Mouse (Mus musculus): Measurements from ENCODE around the gene Mmrn2. TPM values are rescaled to one million over a fixed set of nuclear protein-coding genes. Genes with fewer than 3 reads are reported as not detected.
"Not testable (repeated sequence)": the region's sequence is repeated elsewhere in the genome, so short reads cannot be mapped to it uniquely, and the experiment has no call there.

Mmrn2 gene
- polyA plus RNA-seq, 1 experiment from 2014 or later = 7.1 TPM

- ATAC-seq = no peak
- H3K36me3 ChIP-seq (ENCODE audit: control insufficient read depth, insufficient read depth, low read length) = no peaks in the 10 kb centered on the region
- no peak overlapping the region for H3K27ac ChIP-seq (ENCODE audit: low read length)
- H3K9me3 ChIP-seq (ENCODE audit: control insufficient read depth, low read length) = no peaks in the 10 kb centered on the region
- no peak overlapping the region for H3K4me3 ChIP-seq (ENCODE audit: low read length)
- H3K27me3 ChIP-seq (replicated peaks; ENCODE audit: control insufficient read depth, insufficient read depth, low read length) = no peaks in the 10 kb centered on the region
- H3K9ac ChIP-seq (ENCODE audit: low read depth, low read length) = no peak overlapping the region
- H3K4me2 ChIP-seq (ENCODE audit: low read depth, low read length) = no peak overlapping the region
- no peaks in the 10 kb centered on the region for H3K4me1 ChIP-seq (ENCODE audit: control insufficient read depth, insufficient read depth, low read length)
- WGBS = 66% methylated on average over 7 of the region's 7 CpGs
Observed at GRCm38 (mm10) chr14:34357671-34358455, 17.4 kb upstream of the Mmrn2 start.

DNA sequence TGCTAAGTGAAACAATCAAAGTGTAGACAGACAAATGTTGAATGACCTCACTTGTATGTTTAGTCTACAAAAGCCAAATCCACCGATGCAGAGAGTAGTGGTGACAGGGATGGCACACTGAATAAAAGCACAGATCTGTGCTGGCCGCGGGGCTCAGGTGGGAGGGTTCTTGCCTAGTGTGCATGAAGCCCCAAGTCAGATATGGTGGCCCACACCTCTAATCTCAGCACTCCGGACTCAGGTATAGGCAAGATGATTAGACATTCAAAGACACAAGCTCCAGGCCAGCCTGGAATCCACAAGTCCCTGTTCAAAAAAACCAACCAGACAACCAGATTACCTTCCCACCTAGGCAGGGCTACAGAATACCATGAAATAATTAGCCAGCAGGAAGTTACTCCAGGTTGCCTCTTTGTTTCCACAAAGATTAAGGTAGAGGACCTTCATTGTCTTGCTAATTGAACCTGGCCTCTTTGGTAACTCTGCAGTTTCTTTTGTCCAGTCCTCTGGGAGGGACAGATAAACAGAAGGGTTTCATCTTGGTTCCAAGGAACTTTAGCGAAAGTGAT is 15.5 kb upstream of the Mmrn2 start:
- WGBS = 48% methylated on average over 5 of the region's 5 CpGs
- H3K36me3 ChIP-seq (ENCODE audit: control insufficient read depth, insufficient read depth, low read length) = no peaks in the 10 kb centered on the region
- no peaks in the 10 kb centered on the region for H3K27me3 ChIP-seq (replicated peaks; ENCODE audit: control insufficient read depth, insufficient read depth, low read length)
- peaks cover 4% of the 10 kb centered on the region; the same call in 1 of the 2 replicates for H3K4me1 ChIP-seq (ENCODE audit: control insufficient read depth, insufficient read depth, low read length)
- ATAC-seq = no peak
- no peak overlapping the region for H3K4me2 ChIP-seq (ENCODE audit: low read depth, low read length)
- H3K4me3 ChIP-seq (ENCODE audit: low read length) = no peak overlapping the region
- H3K27ac ChIP-seq (ENCODE audit: low read length) = no peak overlapping the region
- no peak overlapping the region for H3K9ac ChIP-seq (ENCODE audit: low read depth, low read length)
- no peaks in the 10 kb centered on the region for H3K9me3 ChIP-seq (ENCODE audit: control insufficient read depth, low read length)

DNA sequence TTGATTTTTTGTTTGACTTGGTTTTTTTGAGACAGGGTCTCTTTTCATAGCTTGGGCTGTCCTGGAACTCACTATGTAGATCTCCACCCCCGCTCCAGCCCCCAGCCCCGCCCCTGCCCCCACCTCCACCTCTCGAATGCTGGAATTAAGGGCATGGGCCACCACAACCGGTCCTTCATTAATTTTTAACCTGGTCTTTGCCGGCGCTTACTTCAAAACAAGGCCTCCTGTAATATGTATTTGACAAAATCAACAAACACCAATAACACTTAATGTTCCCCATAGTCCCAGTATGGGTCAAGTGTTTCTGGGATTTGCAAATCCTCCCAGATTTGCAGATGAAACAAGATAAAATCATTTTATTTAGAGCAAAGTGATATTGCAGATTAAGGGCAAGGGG is 15.0 kb upstream of the Mmrn2 start:
- no peaks in the 10 kb centered on the region for H3K9me3 ChIP-seq (ENCODE audit: control insufficient read depth, low read length)
- 44% methylated on average over 6 of the region's 6 CpGs for WGBS
- H3K4me1 ChIP-seq (ENCODE audit: control insufficient read depth, insufficient read depth, low read length) = peaks cover 4% of the 10 kb centered on the region; the same call in 1 of the 2 replicates
- no peak for ATAC-seq
- no peaks in the 10 kb centered on the region for H3K36me3 ChIP-seq (ENCODE audit: control insufficient read depth, insufficient read depth, low read length)
- no peak overlapping the region for H3K4me3 ChIP-seq (ENCODE audit: low read length)
- H3K4me2 ChIP-seq (ENCODE audit: low read depth, low read length) = no peak overlapping the region
- H3K27me3 ChIP-seq (replicated peaks; ENCODE audit: control insufficient read depth, insufficient read depth, low read length) = no peaks in the 10 kb centered on the region
- H3K27ac ChIP-seq (ENCODE audit: low read length) = no peak overlapping the region
- no peak overlapping the region for H3K9ac ChIP-seq (ENCODE audit: low read depth, low read length)

GRCm38 (mm10) chr14:34362135-34362534 is 13.1 kb upstream of the Mmrn2 start:
- H3K9ac ChIP-seq (ENCODE audit: low read depth, low read length) = no peak overlapping the region
- no peak for ATAC-seq
- H3K4me3 ChIP-seq (ENCODE audit: low read length) = no peak overlapping the region
- H3K27ac ChIP-seq (ENCODE audit: low read length) = no peak overlapping the region
- H3K4me1 ChIP-seq (ENCODE audit: control insufficient read depth, insufficient read depth, low read length) = peaks cover 4% of the 10 kb centered on the region; the same call in 1 of the 2 replicates
- no peak overlapping the region for H3K4me2 ChIP-seq (ENCODE audit: low read depth, low read length)
- 53% methylated on average over 4 of the region's 4 CpGs for WGBS
- H3K9me3 ChIP-seq (ENCODE audit: control insufficient read depth, low read length) = no peaks in the 10 kb centered on the region
- no peaks in the 10 kb centered on the region for H3K36me3 ChIP-seq (ENCODE audit: control insufficient read depth, insufficient read depth, low read length)
- no peaks in the 10 kb centered on the region for H3K27me3 ChIP-seq (replicated peaks; ENCODE audit: control insufficient read depth, insufficient read depth, low read length)

DNA sequence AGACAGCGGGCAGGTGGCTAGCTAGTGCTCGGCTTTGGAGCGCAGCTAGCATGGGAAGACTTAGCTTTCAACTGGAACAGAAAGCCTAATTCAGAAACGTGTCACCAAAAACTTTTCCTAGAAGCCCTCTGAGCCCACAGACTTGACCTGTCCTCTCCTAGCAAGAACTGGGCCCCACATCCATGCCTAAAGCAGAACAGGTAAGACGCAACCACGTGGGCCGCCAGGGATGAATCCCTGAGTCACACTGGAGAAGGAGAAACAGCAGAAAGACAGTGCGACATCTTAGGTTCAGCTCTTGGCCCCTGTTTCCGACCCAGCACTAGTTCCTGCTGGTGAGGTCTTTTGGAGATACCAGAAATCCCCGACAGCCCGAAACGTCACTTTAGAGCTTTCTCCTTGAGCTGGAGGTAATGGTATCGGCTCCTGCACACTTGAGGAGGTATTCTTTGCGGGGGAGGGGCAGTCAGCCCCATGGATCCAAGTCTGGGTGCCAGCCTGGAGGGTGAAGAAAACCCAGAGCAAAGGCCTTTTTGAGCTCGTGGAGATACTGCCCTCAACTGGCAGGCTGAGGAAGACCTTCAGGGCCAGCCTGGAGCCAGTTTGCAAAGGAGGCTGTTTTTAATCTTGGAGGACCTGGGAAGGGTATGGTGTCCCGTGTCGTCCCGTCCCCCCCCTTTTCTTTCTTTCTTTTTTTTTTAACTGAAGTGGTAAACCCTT is 12.4 kb upstream of the Mmrn2 start:
- WGBS = 36% methylated on average over 18 of the region's 18 CpGs
- no peak overlapping the region for H3K27ac ChIP-seq (ENCODE audit: low read length)
- peak overlapping the region; percentile 90 for H3K4me2 ChIP-seq (ENCODE audit: low read depth, low read length)
- H3K27me3 ChIP-seq (replicated peaks; ENCODE audit: control insufficient read depth, insufficient read depth, low read length) = no peaks in the 10 kb centered on the region
- H3K36me3 ChIP-seq (ENCODE audit: control insufficient read depth, insufficient read depth, low read length) = no peaks in the 10 kb centered on the region
- peaks cover 4% of the 10 kb centered on the region; the same call in 1 of the 2 replicates for H3K4me1 ChIP-seq (ENCODE audit: control insufficient read depth, insufficient read depth, low read length)
- no peaks in the 10 kb centered on the region for H3K9me3 ChIP-seq (ENCODE audit: control insufficient read depth, low read length)
- ATAC-seq = peak; percentile 58
- peak overlapping the region; percentile 48 for H3K4me3 ChIP-seq (ENCODE audit: low read length)
- peak overlapping the region; percentile 59; the same call in 1 of the 2 replicates for H3K9ac ChIP-seq (ENCODE audit: low read depth, low read length)

DNA sequence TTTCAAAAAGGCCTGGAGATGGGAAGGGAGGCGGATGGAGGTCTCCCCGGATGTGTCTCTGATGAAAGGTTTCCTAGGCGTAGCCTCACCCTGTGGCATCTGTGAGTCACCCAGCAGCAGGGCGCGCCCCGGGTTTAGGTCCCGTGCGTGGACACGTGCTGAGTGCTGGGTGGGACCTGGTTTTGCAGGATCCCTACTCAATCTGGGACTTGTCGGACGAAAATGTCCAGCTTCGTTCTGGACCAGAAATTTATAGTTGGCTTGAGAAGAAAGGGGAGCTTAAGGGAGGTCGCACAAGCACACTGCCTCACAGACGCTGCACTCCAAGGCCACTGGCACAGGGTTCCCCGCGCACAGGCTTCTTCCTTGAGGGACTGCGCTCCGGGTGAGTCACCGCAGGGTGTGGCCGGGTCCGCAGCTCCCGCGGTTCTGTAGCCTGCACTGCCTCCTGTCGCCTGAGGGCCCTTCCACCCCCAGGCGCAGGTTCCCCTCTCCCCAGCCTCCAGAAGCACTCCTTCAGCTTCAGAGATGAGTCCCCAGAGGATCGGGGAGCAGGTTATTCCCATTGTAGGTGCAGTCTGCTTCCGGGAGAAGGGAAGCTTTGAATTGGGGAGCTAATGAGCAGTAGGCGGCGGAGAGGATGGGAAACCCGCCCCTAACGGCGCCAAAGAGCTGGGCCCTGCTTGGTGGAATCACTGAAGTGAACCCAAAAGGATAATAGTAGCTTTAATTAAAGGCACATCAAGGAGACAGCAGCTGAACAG is 11.6 kb upstream of the Mmrn2 start:
- no peak overlapping the region for H3K27ac ChIP-seq (ENCODE audit: low read length)
- H3K4me3 ChIP-seq (ENCODE audit: low read length) = peak overlapping the region; percentile 48
- WGBS = 4% methylated on average over 32 of the region's 32 CpGs
- peaks cover 4% of the 10 kb centered on the region; the same call in 1 of the 2 replicates for H3K4me1 ChIP-seq (ENCODE audit: control insufficient read depth, insufficient read depth, low read length)
- H3K27me3 ChIP-seq (replicated peaks; ENCODE audit: control insufficient read depth, insufficient read depth, low read length) = no peaks in the 10 kb centered on the region
- H3K9me3 ChIP-seq (ENCODE audit: control insufficient read depth, low read length) = no peaks in the 10 kb centered on the region
- H3K9ac ChIP-seq (ENCODE audit: low read depth, low read length) = peak overlapping the region; percentile 59
- peak; percentile 95 for ATAC-seq
- peak overlapping the region; percentile 90 for H3K4me2 ChIP-seq (ENCODE audit: low read depth, low read length)
- H3K36me3 ChIP-seq (ENCODE audit: control insufficient read depth, insufficient read depth, low read length) = no peaks in the 10 kb centered on the region

GRCm38 (mm10) chr14:34364254-34365146 is 10.8 kb upstream of the Mmrn2 start:
- Histone ChIP-seq H3K4me2 (ENCODE audit: low read depth, low read length) (peak overlapping the region; percentile 90; the same call in 1 of the 2 replicates), H3K4me3 (ENCODE audit: low read length) (peak overlapping the region; percentile 48; the same call in 1 of the 2 replicates), H3K9ac (ENCODE audit: low read depth, low read length) (peak overlapping the region; percentile 59; the same call in 1 of the 2 replicates)
- not testable (repeated sequence) for ATAC-seq; H3K4me1 ChIP-seq (ENCODE audit: control insufficient read depth, insufficient read depth, low read length); H3K36me3 ChIP-seq (ENCODE audit: control insufficient read depth, insufficient read depth, low read length); H3K9me3 ChIP-seq (ENCODE audit: control insufficient read depth, low read length); H3K27me3 ChIP-seq (replicated peaks; ENCODE audit: control insufficient read depth, insufficient read depth, low read length); H3K27ac ChIP-seq (ENCODE audit: low read length)
- WGBS = 84% methylated on average over 15 of the region's 15 CpGs

DNA sequence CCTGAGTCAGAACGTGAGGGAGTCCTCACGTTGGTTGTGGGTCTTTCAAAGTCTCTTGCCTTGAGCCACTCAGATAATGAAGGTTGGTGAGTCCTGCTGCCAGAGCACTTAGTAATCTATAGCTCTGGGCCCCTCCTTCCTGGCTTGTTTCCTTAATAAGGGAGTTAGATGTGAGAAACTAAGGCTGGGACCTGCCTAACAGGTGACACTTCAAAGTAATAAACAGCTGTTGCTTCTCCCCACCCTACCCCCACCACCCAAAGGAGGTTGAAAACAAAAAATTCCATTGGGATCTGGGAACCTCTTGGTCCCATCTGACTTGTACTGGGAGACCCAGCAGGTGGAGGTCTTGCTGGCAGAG is 10.1 kb upstream of the Mmrn2 start:
- no peak overlapping the region for H3K4me2 ChIP-seq (ENCODE audit: low read depth, low read length)
- no peak overlapping the region for H3K9ac ChIP-seq (ENCODE audit: low read depth, low read length)
- peaks cover 4% of the 10 kb centered on the region; the same call in 1 of the 2 replicates for H3K4me1 ChIP-seq (ENCODE audit: control insufficient read depth, insufficient read depth, low read length)
- H3K27me3 ChIP-seq (replicated peaks; ENCODE audit: control insufficient read depth, insufficient read depth, low read length) = no peaks in the 10 kb centered on the region
- WGBS = 92% methylated on average over 2 of the region's 2 CpGs
- no peaks in the 10 kb centered on the region for H3K9me3 ChIP-seq (ENCODE audit: control insufficient read depth, low read length)
- no peaks in the 10 kb centered on the region for H3K36me3 ChIP-seq (ENCODE audit: control insufficient read depth, insufficient read depth, low read length)
- no peak overlapping the region for H3K27ac ChIP-seq (ENCODE audit: low read length)
- H3K4me3 ChIP-seq (ENCODE audit: low read length) = no peak overlapping the region
- ATAC-seq = no peak

All from intestine, embryonic 16.5 days (tissue).